Mouse (Mus musculus) hindbrain, embryonic 12.5 days (tissue): Measurements from ENCODE around the gene Cyp2a4. TPM values are rescaled to one million over a fixed set of nuclear protein-coding genes. Genes with fewer than 3 reads are reported as not detected.
"Not testable (repeated sequence)": the region's sequence is repeated elsewhere in the genome, so short reads cannot be mapped to it uniquely, and the experiment has no call there.

Source experiments
- ATAC-seq: fragments of 200-750 bp; cut with Nextera tagmentation; 2 replicates; pipeline ENCODE4 v1.8.0; 2017; ENCODE audit warnings: moderate TSS enrichment; ENCODE audit not compliant: low FRiP score
- H3K27ac ChIP-seq: fragments of 300-500 bp; sonication (generic); 2 replicates; pipeline ENCODE4 v1.5.1; 2016; ENCODE audit warnings: mild to moderate bottlenecking
- H3K27me3 ChIP-seq: fragments of 300-500 bp; sonication (generic); 2 replicates; pipeline ENCODE4 v1.6.1; 2016; ENCODE audit warnings: mild to moderate bottlenecking
- H3K36me3 ChIP-seq: fragments of 300-500 bp; sonication (generic); 2 replicates; pipeline ENCODE4 v1.6.1; 2016; ENCODE audit warnings: mild to moderate bottlenecking
- H3K4me1 ChIP-seq: fragments of 300-500 bp; sonication (generic); 2 replicates; pipeline ENCODE4 v1.6.1; 2016
- H3K4me2 ChIP-seq: fragments of 300-500 bp; sonication (generic); replicated peaks from 2 replicates; pipeline ENCODE4 v1.6.1; 2016; ENCODE audit warnings: mild to moderate bottlenecking
- H3K4me3 ChIP-seq: fragments of 300-500 bp; sonication (generic); 2 replicates; pipeline ENCODE4 v1.5.1; 2016; ENCODE audit warnings: mild to moderate bottlenecking
- H3K9ac ChIP-seq: fragments of 300-500 bp; sonication (generic); 2 replicates; pipeline ENCODE4 v1.6.1; 2016; ENCODE audit warnings: mild to moderate bottlenecking, moderate library complexity
- H3K9me3 ChIP-seq: fragments of 300-500 bp; sonication (generic); replicated peaks from 2 replicates; pipeline ENCODE4 v1.6.1; 2016; ENCODE audit warnings: mild to moderate bottlenecking
- WGBS: fragments of 180-500 bp; shearing (Covaris S2); methylation state at CpG from one replicate; pipeline ENCODE4 v1.1.7; 2016; 5-methylcytosine and 5-hydroxymethylcytosine counted together
- polyA plus RNA-seq: library from polyadenylated mRNA; unstranded; fragments of >200 nt; fragmentation: Nextera tagmentation; extraction: Ambion mirVana; gene quantifications from 2 replicates; pipeline ENCODE4 v1.2.1, GENCODE M21; 2016

Cyp2a4 gene
- not detected in 2 replicates for polyA plus RNA-seq

- H3K27me3 ChIP-seq, H3K9ac ChIP-seq, H3K4me3 ChIP-seq, H3K27ac ChIP-seq, H3K4me1 ChIP-seq, ATAC-seq, H3K4me2 ChIP-seq, H3K36me3 ChIP-seq: not testable (repeated sequence)
- 52% methylated on average over 2 of the region's 2 CpGs for WGBS
- H3K9me3 ChIP-seq = peaks cover 11% of the 10 kb centered on the region; the same call in 1 of the 2 replicates
Observed at GRCm38 (mm10) chr7:26306926-26307325, at the start of gene Cyp2a4. TSS of gene Cyp2a4 (plus strand) at chr7:26307169.

DNA sequence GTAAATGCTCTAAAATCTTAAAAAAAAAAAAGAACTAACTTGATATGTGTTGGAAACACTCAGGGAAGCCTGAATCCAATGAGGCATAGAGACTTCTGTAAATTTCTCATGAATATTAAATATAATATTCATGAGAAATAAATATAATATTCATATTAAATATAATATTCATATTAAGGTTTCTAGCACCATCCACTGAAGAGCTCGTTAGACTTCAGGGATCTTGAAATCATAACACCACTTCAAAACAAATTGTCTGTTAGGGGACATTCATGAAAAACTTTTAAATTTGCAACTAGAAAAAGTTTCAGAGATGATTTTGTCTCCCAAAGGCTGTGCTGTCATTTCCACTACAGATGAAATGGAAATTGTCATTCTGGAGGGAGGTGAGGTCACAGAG lies 46.9 kb upstream of the Cyp2a4 start, which contains the start of gene Vmn1r184:
Gene Vmn1r184, plus strand, starts transcription at position 301 of the 400 bp plus-strand sequence.
- not testable (repeated sequence) for ATAC-seq, H3K4me1 ChIP-seq, H3K4me2 ChIP-seq, H3K4me3 ChIP-seq, H3K27me3 ChIP-seq, H3K27ac ChIP-seq, H3K9me3 ChIP-seq, H3K9ac ChIP-seq, H3K36me3 ChIP-seq
- 84% methylated on average over 1 of the region's 1 CpGs for WGBS

GRCm38 (mm10) chr7:26303429-26304166 lies 3.4 kb upstream of the Cyp2a4 start:
- H3K9ac ChIP-seq, ATAC-seq, H3K4me2 ChIP-seq, H3K4me3 ChIP-seq, H3K27me3 ChIP-seq, H3K36me3 ChIP-seq, H3K4me1 ChIP-seq, H3K27ac ChIP-seq: not testable (repeated sequence)
- WGBS = 85% methylated on average over 8 of the region's 8 CpGs
- H3K9me3 ChIP-seq = peaks cover 11% of the 10 kb centered on the region; the same call in 1 of the 2 replicates

DNA sequence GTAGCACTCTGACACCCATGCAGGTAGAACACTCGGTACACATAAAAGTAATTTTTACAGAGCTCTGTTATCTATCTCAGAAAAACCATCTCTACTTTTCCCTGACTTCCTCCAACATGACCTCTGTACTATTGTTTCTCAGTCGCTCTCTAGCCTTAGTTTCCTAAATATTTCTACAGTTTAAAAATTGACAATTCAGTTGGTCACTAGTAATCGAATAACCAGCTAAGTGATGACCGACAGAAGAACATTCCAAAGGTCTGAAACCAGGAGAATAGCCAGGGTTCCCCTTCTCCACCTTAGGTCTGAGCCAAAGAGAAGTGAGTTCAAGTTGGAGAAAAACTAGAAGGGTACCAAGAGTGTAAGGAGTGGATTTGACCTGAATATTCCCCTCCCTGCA lies 4.8 kb downstream of the Cyp2a4 start:
- H3K9ac ChIP-seq, ATAC-seq: not testable (repeated sequence)
- 84% methylated on average over 4 of the region's 4 CpGs for WGBS

DNA sequence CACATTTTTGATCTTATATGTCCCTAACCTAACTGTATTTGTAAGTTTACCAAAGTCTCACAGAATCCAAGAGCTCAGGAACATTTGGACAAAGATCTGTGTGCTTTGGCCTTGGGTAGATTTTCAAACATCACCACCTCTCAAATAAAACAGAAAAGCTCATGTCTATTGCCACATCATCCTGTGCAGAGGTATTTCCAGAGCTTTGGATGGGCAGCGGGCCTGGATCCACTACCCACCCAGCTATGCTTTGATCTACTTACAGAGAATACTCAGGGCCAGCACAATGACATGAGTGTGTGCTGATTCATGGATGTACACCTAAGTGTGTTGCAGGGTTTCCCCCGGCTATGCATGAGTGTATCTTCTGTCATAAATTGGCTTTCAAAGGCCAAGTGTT lies 8.2 kb downstream of the Cyp2a4 start:
- H3K4me3 ChIP-seq, ATAC-seq, H3K27ac ChIP-seq, H3K9me3 ChIP-seq, H3K4me2 ChIP-seq, H3K4me1 ChIP-seq, H3K9ac ChIP-seq, H3K27me3 ChIP-seq, H3K36me3 ChIP-seq: not testable (repeated sequence)
- WGBS = 86% methylated on average over 2 of the region's 2 CpGs

More for the DNA sequence above, 4.8 kb downstream of the Cyp2a4 start:
- H3K27ac ChIP-seq, H3K36me3 ChIP-seq, H3K4me1 ChIP-seq, H3K4me3 ChIP-seq, H3K27me3 ChIP-seq, H3K4me2 ChIP-seq, H3K9me3 ChIP-seq: not testable (repeated sequence)

GRCm38 (mm10) chr7:26315809-26316208 lies 8.8 kb downstream of the Cyp2a4 start:
- H3K4me1 ChIP-seq, H3K36me3 ChIP-seq, H3K9ac ChIP-seq, ATAC-seq, H3K4me3 ChIP-seq, H3K9me3 ChIP-seq, H3K4me2 ChIP-seq, H3K27ac ChIP-seq, H3K27me3 ChIP-seq: not testable (repeated sequence)
- 75% methylated on average over 4 of the region's 4 CpGs for WGBS

GRCm38 (mm10) chr7:26320361-26320760 lies 13.4 kb downstream of the Cyp2a4 start:
- not testable (repeated sequence) for ATAC-seq, H3K9me3 ChIP-seq, H3K4me2 ChIP-seq, H3K4me1 ChIP-seq, H3K27me3 ChIP-seq, H3K9ac ChIP-seq, H3K36me3 ChIP-seq, H3K4me3 ChIP-seq, H3K27ac ChIP-seq
- WGBS = 62% methylated on average over 3 of the region's 3 CpGs

- H3K4me3 ChIP-seq, H3K4me1 ChIP-seq, ATAC-seq, H3K9ac ChIP-seq, H3K4me2 ChIP-seq, H3K36me3 ChIP-seq, H3K27ac ChIP-seq, H3K27me3 ChIP-seq: not testable (repeated sequence)
- H3K9me3 ChIP-seq = peaks cover 16% of the 10 kb centered on the region; the same call in 1 of the 2 replicates
Observed at GRCm38 (mm10) chr7:26350177-26350576, 43.2 kb downstream of the Cyp2a4 start.

DNA sequence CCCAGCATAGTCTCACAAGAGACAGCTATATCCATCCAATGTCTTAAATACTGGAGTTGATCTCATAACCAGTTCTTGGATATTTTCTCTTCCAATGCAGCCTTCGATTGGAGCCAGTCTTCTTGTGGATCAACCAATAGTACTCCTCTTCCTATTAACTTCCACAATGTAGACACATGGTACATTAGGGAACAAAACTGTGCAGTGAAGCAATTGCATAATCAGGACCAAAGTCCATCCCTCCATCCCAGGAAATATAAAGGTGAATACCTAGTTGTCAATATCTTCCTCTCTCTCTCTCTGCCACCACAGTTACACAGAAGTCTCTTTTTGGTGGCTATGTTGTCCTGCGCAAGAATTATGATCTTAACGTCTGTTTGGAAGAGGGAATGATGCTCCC lies 45.3 kb downstream of the Cyp2a4 start:
- H3K9ac ChIP-seq, H3K4me2 ChIP-seq, H3K4me3 ChIP-seq, H3K27me3 ChIP-seq, H3K27ac ChIP-seq, H3K36me3 ChIP-seq, H3K4me1 ChIP-seq, ATAC-seq, H3K9me3 ChIP-seq: not testable (repeated sequence)
- WGBS = 78% methylated on average over 3 of the region's 3 CpGs

- not testable (repeated sequence) for H3K4me1 ChIP-seq, H3K4me3 ChIP-seq, ATAC-seq, H3K27ac ChIP-seq, H3K9ac ChIP-seq, H3K27me3 ChIP-seq, H3K9me3 ChIP-seq, H3K4me2 ChIP-seq, H3K36me3 ChIP-seq
- WGBS = 93% methylated on average over 6 of the region's 6 CpGs
Observed at GRCm38 (mm10) chr7:26356719-26357118, 49.8 kb downstream of the Cyp2a4 start.

Other genes with a start within 250 kb of the Cyp2a4 start
- not detected in 2 replicates for gene Cyp2b13, start 245.7 kb upstream of the Cyp2a4 start, polyA plus RNA-seq
- not detected in 2 replicates for gene Cyp2b9, start 133.8 kb upstream of the Cyp2a4 start, polyA plus RNA-seq
- not detected in 2 replicates for gene Vmn1r184, start 46.8 kb upstream of the Cyp2a4 start, polyA plus RNA-seq
- gene Nlrp9c, start 96.5 kb downstream of the Cyp2a4 start, polyA plus RNA-seq = not detected in 2 replicates
- gene Nlrp4a, start 127.9 kb downstream of the Cyp2a4 start, polyA plus RNA-seq = not detected in 2 replicates
- not detected in 2 replicates for gene Nlrp9a, start 227.9 kb downstream of the Cyp2a4 start, polyA plus RNA-seq